Mouse (Mus musculus) mature B cell (primary cell): ENCODE results near the gene Col6a4.

Source experiments
- in situ Hi-C: fragments of 300-500 bp; cut with MboI; formaldehyde crosslinking; loops from 2 replicates; pipeline ENCODE4 v1.14.3; 2019

The Col6a4 gene

DNA sequence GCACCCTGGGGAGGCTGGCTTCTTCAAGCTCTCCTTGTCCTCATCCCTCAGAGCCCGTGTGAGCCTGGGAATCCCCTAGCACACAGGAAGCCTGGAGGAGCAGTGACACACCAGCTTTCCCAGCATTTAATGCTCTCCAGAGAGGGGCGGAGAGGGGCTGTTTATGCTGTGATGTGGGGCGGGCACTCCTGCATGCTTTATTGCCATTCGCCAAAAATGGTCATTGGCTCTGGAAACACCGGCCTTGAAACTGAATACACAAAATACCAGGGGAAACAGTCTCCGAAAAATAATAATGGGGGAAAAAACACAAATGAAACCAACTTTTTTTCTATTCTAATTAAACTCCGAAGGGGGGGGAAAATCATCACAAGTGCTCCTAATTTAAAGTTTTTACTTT lies at the start of gene Col6a4:
Col6a4 (minus strand) TSS at position 101 of the 400 bp plus-strand sequence.
- in situ Hi-C loops = no loop called here

DNA sequence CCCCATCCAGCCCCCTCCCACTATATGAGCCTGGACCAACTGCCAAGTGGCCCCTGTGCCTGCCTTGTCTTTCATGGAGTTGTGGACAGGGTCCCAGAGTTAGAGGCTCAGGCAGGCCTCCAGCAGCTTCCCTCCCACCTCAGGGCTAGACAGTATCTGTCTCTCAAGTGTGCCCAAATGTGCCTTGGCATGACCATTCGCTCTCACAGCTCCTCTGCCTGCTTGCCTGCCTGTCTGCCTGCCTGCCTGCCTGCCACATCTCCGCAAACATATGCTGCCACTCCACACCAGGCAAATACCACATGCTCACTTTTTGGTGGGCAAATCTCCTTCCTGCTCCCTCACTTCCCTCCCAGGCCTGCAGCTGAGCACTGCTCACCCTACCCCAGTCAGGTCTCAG lies 49.0 kb upstream of the Col6a4 start:
- in situ Hi-C loops = no loop called here

DNA sequence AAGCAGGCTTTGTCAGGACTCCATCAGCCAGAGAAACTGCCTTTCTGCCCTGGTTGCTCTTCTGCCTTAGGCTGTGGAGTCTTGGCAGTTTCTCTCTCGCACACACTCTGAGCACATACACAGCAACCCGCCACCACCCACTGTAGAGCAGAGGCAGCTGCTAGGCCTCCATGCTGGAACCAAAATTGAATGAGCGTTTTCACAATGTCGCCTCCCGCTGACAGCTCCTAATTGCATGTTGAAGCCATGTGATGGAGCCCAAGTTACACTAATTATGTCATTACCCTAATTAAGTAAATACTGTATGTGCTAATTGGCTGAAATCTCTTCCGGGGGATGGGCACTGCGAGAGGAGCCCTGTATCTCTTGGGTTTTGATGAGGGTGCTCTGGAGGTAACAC lies 47.6 kb upstream of the Col6a4 start:
- in situ Hi-C loops = no loop called here

DNA sequence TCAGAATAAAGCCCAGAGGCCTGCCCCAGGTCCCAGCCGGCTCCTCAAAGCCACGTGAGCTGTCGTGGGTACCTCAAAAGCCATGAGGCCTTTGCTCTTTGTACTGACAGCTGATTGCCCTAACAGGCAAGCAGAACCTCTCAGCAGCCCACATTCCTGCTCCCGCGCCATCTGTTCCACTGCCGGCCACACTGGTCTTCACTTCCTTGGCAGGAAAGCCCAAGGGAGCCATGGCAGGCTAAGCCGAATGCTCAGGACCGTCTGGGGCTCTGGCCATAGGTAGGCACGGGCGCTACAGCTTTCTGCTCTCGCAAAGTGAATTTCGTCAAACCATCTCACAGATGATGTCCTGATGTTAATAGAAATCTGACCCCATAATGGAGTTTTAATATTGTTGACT lies 45.4 kb upstream of the Col6a4 start:
- in situ Hi-C loops = no loop called here

DNA sequence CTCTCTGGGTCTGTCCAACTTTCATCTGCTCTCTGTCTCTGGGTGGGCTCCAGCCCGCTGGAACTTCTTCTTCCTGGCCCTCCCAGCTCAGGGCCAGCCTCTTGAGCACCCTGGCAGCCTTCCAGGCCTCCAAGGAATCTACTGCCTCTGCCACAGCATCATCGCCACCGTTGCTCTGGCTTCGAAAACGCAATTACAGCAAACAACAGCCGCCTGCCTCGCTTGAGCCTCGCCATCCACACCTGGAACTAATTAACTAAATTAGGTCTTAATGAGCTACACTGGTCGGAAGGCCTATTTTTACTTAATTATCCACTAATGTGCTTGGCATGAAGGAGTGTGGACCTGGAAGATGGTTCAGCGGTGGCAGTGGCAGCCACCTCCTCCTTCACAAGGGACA lies 43.2 kb upstream of the Col6a4 start:
- in situ Hi-C loops = no loop called here

DNA sequence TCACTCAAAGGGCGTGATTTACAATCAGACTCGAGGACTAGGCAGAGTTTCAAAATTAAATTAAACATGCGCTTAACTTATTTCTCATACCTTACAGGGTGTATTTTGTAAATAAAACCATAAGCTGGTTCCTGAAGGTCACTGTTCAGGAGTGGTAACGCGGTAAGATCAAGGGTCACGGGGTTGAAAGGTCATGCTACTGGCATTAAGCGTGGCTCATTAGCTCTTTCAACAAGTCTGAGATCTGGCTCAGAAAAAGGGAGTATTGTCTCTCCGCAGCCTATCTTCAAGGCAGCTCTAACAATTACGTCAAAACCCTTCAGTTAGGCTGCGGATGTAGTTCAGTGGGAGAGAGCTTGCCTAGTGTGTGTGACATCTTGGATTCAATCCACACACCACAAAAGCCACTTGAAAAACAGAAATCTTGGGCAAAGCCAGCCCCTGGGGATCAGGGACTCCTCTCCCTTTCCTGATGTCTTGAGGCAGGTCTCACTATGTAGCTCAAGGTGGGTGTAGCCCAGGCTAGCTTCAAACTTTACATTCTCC lies 41.2 kb upstream of the Col6a4 start:
- in situ Hi-C loops = no loop called here

DNA sequence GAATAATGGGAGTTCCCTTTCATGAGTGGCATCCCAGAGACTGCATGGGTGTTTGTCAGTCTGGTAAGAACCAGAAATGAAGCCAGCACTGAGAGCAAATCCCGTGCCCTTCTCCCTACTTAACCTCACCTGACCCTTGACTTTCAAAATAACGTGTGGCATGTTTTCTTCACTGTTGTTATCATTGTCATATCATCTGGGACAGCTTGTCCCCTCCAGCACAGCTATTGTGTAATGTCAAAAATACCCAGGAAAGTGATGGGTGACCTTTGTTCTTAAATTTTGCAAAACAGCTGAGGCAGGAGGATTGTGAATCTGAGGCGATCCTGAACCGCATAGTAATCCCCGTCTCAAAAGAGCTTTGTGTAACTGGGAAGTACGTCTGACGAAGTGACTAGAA lies 33.7 kb upstream of the Col6a4 start:
- in situ Hi-C loops = no loop called here

DNA sequence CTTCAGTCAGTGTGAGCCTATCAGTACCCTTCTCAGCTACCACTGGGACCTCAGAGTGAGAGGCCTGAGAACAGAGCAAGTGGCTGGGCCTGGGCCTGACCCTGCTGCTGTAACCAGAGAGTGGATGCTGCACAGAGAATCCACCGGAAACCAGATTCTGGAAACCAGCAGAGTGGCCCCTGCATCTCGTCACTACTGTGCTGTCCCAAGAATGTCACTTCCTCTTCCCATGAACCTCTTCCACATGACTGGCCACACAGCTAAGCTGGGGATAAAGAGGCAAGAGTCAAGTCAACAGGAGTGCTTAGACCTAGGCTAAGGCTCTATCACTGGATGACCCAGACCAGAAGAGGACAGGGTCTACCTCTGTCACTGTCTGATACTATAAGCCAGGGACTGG lies 32.5 kb upstream of the Col6a4 start:
- in situ Hi-C loops = no loop called here

DNA sequence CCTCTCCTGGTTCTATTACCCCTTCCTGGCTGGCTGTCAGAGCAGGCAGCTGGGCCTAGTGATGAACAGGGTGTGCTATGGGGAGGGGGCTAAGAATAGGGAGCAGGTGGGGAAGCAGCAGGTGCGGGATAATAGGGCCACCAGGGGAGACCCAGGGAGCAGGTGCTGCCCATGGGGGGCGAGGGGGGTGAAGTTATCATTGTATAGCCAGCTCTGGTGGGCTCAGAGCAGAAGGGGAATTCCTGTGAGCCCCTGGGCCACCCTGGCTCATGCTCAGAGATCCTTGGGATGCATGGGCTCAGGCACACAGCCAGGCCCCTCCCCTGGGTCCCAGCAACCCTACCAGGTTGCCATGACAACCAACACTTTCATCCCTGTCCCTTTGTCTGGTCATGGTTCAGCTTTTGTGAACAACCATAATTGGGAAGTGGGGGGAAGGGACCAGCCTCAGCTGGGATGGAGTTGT lies 30.2 kb upstream of the Col6a4 start:
- in situ Hi-C loops = no loop called here

DNA sequence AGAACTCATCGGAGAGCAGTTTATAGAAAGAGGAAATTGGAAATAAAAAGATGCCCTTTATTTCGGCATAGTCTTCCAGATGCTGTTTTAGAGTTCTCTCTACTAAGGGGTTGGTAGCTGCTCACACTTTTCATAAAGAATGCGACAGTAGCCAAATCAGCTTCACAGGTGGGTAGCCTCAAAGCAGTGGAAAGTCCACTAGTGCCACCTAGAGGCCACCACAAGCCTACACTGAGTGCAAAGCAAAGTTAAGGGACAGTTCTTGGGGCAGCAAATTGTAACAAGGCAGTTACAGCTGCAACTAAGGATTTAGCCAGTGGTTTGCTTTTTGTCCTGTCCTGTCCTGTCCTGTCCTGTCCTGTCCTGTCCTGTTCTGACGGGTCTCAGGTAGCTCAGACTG lies 27.0 kb upstream of the Col6a4 start:
- in situ Hi-C loops = no loop called here

DNA sequence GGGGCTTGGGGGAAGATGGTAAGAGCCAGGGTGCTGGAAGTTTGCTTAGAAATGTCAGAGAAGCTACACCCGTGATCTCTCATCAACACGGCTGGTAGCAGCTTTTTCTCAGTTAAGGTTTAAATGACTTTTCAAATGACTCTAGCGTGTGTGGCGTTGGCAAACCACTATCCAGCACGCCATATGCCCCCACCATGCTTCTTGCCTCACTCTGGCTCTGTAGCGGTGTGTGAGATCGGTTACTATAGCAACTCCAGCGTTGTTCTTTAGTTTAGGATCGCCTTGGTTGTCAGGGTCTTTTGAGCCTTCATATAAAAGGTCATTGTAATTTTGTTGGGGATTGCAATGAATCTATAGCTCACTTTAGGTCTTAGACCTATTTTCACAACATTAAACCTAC lies 22.5 kb upstream of the Col6a4 start:
- in situ Hi-C loops = no loop called here

DNA sequence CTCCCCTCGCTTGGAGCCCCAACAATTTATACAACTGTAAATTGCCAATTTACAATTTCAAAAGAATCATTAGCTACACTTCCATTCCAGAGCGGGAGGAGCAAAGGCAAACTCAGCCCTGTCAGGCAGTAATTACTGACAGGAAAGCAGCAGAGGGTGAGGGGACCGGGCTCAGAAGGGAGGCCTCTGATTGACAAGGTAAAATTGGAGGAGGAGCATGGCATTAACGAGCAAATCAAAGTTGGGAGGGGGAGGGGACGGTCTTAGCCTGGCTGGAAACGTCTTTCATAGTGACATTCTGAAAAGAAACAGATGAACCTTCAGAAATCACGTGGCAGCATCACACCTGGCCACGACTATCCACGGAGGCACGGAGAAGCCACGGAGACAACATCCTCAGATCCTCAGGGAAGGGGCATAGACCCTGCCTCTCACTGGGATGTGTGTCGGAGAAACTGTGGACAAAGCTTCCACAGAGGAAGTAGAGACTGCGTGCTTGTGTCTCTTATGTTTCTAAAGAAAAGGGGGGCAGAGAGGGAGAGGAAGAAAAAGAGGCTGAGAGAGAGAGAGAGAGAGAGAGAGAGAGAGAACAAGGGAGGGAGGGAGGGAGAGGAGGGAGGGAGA lies 19.3 kb upstream of the Col6a4 start:
- in situ Hi-C loops = no loop called here

DNA sequence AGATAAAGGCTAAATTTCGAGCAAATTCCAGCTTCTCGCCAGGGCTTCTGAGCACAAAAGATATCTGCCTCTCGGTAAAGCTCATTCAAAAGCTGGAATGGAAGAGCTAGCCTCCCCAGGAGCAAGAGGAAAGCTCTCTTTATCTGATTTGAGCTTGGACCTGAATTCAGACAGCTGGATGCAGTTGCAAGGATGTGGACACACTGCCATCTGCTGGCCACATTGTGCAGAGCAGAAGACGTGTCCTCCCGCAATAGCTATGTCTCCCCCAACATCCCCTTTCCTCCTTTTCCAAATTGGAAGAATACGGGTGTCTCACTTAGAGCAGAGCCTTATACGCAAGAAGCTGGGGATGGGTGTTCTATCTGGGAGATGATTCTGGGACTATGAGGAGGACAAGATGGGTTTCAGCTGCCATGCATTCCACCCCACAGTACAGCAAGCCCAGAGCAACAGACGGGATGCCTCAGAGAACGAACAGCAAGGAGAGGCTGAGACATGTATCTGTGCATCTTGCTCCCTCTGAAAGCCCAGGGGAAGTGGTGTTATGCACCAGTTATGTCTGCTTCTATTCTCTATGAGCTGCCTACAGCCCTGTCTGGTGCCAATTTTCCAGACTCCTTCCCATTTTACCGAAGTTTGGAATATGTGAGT lies 16.3 kb upstream of the Col6a4 start:
- in situ Hi-C loops = no loop called here

DNA sequence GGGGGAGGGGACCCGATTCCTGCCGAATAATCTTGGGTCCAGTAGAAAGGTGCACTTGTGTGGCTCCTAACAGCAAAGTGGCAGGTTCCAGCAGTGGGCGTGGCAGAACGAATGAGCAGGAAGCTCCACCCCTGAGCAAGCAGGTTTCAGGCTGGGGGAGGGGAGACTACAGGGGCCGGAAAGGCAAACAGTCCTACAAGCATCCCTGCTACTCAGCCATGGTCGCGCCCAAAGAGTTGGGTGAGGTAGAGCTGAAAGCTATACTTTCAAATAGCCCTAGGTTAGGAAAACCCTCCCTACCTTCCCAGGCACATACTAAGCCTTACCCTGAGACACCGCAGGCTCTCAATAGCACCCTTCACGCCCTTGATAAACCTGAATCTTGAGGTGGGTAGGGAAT lies 9.7 kb upstream of the Col6a4 start:
- in situ Hi-C loops = no loop called here

DNA sequence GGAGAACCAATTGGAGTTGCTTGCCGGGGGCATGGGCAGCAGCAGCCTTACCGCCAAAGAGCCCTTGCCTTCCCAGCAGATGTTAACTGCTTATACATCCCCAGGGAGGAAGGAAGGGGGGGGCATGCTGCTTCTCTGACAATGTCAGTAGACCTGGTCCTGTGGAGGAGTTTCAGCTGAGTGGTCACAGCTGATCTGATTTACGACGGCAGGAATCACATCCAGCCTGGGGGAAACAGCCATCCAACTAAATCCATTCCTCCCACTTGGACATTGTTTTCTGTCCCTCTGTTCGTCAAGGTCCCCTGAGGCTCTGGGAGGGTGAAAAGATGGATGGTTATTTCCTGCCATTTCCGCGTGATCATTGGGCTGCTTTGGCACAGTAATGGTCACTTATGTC lies 7.8 kb upstream of the Col6a4 start:
- in situ Hi-C loops = no loop called here

DNA sequence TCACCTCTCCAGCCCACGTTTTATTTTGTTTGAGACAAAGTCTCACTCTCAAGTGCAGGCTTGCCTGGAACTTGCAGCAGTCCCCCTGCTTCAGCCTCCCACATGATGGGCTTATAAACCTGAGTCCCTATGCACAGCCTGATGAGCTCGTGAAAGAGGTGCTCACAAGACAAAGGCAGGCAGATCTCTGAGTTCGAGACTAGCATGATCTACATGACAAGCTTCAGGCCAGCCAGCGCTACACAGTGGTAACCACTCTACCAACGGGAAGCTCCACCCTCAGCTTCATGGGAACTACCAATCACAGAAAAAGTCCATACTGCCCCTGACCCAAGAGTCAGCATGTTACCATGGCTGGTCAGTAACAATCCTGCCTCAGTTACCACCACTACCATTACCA lies 4.6 kb upstream of the Col6a4 start:
- in situ Hi-C loops = no loop called here

DNA sequence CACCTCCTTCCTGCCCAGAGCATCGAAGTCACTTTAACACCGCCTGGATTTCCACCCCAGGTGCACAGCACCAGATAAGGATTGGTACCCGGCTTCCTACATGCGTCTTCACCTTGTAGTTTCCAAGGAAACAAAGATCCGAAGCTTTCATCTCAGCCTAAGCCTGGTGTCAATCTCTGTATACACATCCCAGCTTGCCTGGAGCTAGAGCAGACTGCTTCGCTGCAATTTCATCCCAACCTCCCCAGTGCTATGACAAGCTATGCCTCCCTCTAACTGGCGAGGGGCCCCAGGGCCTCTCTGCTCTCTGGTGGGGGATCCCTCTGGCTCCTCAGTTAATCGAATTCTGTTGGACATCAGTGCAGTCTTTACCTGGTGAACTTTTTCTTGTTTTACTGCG lies 3.7 kb upstream of the Col6a4 start:
- in situ Hi-C loops = no loop called here

DNA sequence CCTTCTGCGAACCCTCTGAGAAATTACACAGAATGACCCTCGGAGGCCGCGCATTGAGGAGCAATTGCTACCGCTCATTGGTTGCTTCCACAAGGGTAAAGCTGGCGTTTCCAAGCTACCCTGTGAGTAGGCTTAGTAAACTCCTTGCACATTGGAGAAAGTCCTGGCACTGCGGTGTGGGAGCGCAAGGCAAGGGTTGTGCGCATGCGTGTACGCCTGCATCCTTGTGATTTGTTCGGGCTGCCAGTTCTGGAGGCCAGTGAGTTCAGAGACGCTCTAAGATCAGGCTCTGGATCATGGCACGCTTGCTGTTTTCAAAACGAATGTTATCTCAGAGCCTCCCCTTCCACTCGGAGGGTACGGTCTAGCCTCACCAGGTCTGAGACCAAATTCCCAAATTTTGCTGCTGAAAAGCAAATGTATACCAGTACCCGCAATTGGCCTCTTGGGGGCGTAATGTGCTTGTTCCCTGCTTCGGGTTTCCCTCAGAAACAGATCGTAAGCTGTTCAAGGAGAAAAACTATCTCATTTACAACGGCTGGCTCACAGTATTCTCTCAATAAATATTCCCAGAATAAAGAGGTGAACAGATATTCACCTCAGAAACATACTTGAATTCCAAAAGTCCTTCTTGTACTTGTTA lies 2.9 kb upstream of the Col6a4 start:
- in situ Hi-C loops = no loop called here

DNA sequence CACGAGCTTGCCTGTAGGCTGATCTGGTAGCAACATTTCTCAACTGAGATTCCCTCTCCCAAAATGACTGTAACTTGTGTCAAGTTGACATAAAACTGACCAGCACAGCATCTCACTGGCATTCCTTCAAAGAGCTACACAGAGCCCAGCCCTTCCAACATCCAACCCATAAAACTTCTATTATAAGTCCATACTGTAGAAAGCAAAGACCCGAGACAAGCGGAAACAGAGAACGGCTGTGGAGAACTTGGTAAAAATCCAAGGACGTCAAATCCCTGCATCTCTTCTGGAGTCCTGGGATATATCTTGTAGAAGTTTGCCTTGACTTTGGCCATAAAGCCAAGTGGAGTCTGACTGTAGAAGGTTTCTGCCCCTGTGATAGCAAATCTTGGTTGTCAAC lies 15.1 kb downstream of the Col6a4 start:
- in situ Hi-C loops = no loop called here

DNA sequence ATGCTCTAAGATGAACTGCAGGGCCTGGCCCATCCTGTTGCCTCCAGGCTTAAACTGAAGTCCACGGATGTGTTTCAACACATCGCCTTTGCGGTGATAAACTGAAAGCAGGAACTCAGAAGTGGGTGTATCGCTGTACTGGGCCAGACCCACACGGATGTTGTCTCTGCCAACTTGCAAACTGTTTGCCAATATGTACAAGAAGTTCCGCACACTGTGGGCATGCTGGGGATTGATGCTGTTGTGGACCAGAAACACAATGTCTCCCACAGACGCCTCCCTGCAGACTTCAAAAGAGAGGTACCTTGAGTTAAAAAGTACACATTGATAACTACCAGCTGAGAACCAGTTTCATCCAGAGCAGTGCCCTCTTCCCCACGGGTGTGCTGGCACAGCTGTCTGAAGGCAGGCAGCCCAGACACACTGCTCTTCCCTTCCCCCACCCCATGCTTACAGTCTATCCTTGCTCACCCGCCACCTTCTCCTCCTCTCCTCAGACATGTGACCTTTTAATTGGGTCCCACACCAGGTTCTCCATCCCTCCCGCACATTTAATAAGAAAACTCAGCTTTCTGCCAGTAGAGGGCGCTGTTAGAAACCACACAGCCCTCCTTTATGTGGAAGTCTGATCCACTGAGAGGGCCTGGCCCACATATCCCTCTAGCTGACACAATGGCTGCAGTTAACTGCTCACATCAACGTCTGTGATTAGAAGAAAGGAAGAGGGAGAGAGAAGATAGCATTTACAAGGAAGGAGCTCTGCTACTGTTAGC lies 16.1 kb downstream of the Col6a4 start:
- in situ Hi-C loops = no loop called here

DNA sequence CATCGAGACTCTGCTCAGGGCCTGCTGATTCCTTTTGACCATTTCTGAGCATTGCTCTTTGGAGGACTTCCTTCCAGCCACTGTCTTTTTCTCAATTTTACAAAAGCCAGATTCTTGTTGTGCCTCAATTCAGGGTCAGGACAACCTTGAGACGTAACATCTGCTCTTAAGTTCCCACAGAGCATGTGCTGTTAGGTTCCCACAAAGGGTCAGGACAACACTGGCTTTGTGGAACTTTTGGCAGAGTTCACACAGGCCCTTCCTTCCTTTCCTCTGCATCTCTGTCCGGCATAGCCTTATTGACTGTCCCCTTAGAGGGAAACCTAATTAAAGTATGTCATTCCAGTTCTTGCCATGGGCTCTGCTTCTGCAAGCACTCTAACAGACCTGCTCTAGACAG lies 18.6 kb downstream of the Col6a4 start:
- in situ Hi-C loops = no loop called here

DNA sequence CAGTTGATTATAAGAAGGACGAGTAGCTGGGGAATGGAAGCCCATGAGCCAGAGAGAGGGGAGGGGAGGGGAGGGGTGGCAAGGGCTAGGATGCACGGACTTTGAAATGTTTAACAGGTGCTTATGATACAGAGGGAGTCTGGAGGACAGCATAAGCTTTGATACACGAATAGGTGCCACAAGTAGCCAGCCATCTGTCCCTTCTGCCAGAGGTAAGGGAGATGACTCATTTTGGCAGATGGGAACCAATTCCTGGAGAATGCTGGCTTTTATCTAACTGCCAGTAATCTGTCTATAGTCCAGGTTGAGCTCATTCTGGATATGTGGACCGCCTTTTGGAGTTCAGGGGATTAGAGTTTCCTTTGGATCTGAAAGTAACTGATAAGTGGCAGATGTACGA lies 20.3 kb downstream of the Col6a4 start:
- in situ Hi-C loops = no loop called here
